Mouse (Mus musculus) cerebellum, postnatal 14 days (tissue): Measurements from ENCODE around the gene Cdkn1c.

Experiments
- DNase-seq, 2 experiments: peaks; one replicate each; pipeline ENCODE4 v3.0.0; 2021; ENCODE audit warnings: mixed read lengths in 2 of 2

Cdkn1c gene

DNA sequence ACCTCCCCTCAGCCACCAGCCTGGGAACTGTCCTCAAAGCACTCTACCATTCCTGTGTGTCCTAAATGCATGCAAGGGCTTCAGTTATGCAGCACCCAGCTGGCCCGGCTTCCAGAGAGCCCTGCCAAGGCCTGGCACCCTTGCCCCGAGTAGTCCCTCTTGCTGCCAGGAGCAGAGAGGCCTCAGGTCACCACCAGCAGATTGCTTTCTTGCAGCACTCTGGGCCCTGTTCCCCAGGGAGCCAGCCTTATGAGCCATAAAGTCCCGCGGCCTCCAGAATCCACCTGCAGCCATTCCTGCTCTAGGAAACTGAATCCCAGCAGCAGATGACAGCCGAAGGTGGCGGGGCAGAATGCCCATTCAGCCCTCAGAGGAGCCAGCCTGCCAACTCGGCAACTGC, 27.5 kb downstream of the Cdkn1c start:
- peak; percentile 76 to 84 for DNase-seq

DNA sequence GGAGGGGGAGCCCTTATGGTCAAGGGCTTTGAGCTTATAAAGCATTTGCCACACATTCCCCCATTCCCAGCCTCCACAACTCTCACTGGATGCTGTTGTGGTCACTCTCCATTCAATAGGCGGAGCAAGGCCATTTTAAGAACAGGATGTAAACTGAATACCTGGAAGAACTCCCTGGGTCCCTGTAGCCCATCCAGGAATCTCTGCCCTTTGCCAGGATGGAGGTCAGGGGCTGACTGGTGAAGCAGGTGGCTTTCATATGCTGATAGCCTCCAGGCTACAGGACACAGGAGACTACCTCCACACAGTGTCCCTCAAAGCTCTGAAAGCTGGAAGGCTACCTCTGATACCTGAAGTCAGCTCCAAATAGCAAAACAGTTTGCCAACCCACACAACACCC, 28.2 kb downstream of the Cdkn1c start:
- DNase-seq: no peak

DNA sequence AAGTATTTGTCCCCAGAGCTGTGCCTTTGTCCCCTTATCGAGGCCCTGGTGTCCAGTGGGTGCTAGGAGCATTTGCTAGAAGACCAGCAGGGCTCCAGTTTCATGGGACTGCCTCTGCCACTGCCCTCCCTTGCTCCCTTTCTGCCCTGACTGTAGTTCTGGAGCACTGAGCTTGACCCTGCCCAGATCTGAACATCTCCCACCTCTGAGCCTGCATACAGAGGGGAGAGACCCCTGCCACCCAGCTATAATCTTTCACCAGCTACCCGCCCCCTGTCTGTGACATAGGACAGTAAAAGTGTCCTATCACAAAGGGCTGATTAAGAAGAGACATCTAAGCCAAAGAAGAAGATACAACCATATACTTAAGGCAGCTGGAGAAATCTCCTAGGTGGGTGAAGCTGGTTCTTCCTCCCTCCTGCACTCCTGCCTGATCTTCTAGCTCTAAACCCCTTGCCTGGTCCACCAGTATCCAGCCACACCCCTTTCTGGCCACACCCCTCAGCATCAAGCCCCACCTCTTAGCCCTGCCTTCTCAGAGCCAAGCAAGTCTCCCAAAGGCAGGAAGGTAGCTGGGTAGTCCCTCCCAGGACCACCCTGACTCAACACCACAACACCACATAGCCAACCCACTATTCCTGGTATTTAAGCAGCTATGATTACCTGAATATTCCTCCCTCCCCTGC, 31.9 kb downstream of the Cdkn1c start:
- peak in 1 of 2 experiments; percentile 41 for DNase-seq

DNA sequence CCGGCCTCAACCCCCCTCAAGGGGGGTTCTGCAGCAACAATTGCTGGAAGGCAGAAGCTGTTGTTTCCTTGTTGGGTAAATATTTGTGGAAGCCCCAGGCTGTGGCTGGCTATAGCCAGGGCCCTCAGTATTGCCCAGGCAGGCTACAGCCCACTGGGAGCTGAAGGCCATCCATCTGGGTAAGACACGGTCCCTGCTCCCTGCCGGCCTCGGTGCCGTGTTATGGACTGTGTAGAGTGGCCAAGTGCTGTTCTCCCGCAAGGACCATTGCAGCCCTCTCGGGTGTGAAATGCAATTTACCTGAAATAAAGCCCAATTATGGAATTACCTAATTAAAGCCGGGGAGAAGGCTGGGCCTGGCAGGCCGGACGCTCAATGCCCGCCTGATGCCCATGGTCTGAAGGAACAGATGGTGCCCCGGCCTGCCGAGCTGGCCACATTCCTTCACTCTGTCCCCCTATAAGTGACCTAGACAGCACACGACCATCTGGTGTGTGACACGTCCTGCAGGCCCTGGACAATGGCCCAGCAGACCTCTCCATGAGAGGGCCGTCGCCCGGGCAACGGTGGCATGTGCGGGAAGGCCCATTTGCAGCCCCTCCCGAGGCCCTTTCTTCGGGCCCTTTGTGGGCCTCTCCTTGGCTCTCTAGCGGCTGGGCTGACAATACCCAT, 32.6 kb downstream of the Cdkn1c start:
- DNase-seq: peak; percentile 95 to 97

DNA sequence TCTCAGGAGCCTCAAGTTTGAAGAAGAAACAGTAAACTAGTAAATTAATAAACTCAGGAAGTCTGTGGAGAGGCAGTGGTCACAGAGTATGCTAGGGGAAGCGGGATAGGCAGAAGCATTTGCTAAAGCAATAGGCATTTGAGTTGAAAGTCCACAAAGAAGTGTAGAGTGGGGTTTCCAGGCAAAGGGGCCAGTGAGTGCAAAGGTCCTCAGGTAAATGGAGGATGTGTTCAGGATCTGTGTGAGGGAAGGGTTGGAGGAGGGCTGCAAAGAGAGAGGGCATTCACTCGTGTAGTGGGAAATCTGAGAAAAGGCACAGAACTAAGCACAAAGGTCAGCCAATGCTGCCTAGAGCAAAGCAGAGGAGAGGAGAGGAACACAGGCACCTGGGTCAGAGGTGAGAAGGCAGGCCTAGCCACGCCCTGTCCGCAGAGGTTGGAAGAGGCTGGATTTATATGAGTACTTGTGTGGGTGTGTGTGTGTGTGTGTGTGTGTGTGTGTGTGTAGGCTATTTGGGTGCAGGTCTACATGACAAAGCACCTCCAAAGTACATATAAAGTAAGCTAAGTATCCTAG, 41.2 kb downstream of the Cdkn1c start:
- DNase-seq: no peak

DNA sequence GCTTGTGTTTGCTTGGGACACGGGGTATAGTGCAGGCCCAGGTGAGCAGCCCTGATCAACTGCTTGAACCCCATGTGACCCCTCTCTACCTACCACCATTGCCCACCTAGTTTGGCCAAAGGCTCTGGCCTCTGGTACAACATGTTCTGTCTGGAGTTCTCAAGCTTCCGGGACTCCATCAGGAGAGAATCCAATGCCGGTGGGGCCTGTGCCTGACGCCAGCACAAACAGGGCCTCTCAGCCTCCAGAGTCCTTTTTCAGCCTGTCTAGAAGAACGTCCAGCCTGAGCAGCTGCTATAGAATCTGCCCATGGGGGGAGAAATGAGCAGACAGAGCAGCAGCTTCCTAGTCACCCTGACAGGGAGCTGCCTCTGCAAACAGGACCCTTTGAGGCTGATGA, 43.0 kb downstream of the Cdkn1c start:
- DNase-seq: no peak

DNA sequence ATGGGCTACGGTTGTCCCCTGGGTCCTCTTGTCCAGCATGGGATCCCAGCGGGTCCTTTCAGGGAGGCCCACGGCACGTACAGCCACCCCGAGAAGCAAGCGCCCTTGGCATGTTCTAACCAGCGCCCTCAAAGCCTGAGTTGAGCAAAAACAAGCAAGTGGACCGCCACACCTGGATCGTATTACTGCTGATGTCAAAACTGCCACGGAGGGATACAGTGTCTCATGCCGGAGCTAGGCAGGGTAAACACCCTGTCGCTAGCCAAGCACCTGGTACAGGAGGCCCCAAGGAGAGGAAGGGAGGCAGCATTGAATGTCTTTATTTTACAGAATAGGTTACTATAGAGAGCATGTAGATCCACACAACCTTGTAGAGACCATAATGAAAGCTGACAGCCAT, 44.4 kb downstream of the Cdkn1c start:
- no peak for DNase-seq

DNA sequence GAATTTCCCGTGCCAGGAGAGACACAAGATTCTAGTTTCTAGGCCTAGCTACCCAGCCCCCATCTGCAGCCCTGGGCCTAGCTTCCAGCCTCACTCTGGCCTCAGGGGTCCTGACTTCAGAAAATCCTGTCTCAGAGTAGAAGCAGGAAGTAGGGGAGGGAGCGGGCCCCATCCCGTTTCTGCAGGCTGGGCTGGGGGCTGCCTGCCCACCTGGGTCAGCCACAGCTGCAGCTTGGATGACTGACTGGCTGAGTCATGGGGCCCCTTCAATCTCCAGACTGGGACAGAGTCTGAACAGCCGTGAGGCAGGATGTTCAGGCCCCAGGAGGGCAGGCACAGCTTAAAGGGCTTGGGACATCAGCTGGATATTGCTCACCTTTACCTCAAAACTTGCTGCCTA, 45.8 kb downstream of the Cdkn1c start:
- no peak for DNase-seq

DNA sequence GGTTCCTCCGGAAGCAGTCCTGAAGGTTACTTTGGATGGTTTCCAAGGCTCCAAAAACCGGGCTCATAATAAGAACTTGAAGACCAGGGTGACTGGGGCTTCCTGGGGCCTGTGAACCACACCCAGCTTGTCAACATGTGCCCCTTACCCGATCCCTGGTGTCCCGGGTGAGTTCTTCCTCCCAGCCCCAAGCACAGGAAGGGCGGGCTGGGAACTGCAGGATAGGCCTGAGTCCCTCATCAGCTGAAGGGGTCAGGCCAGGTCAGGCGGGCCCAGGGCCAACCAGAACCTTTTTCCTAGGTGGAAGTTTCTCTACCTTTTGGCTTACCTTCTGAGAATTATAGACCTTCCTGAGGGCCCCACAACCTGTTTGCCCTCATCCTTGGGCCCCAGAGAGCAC, 48.2 kb downstream of the Cdkn1c start:
- no peak for DNase-seq

DNA sequence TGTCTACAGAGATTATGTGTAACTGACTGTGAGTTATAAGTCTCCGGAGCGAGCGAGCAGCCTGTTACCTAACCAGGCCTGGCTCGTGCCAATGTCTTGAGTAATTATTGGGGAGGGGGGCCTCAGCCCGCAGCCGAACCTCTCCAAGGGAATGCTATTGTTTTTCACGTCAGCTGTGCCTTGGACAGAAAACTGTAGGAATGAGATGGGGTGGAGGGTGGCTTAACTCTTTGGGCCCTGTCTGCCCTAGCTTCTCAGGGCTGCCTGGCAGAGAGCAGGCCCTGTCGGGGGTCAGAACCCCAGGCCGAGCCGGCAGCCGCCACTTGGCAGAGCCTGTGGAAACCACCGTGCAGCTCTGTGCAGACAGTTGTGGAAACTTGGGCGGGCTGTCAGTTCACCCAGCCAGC, 52.2 kb downstream of the Cdkn1c start:
- DNase-seq: no peak
